Mouse (Mus musculus): ENCODE data around the gene B9d2. TPM values are rescaled to one million over a fixed set of nuclear protein-coding genes. Genes with fewer than 3 reads are reported as not detected.
"Not testable (repeated sequence)": the region's sequence is repeated elsewhere in the genome, so short reads cannot be mapped to it uniquely, and the experiment has no call there.

The B9d2 gene
- polyA plus RNA-seq, 1 experiment from 2014 or later, result 42.9 TPM

DNA sequence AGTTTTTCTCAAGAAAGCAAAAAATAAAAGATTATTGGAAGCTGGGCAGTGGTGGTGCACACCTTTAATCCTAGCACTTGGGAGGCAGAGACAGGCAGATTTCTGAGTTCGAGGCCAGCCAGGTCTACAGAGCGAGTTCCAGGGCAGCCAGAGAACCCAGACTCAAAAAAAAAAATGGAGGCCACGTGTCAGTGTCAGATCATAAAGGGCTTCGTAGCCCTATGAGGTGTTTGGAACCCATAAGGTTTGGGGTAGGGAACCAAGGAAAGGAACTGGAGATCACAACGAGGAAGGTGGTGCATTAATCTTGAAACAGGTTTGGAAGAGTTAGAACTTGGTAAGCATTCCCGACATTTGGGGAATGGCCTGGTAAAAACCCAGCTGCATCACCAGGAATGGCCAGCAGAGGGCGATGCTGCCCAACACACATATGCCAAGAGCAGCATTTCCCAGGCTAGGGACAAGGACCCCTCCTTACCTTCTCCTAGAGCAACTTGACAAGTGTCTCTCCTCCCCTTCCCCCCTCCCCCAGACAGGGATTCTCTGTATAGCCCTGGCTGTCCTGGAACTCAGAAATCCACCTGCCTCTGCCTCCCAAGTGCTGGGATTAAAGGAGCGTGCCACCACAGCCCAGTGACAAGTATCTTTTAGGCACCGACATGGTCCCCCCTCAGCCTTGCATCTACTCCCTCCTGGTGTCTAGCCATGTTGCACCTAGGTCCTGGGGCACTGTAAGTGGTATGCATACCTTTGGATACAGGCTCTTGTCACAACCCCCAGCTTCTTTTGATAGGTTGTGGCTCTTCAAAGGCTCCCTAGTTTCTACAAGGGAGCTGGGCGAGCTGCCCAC, 39.4 kb downstream of the B9d2 start:
- no peak overlapping the region for H3K9ac ChIP-seq (replicated peaks)
- H3K27me3 ChIP-seq (replicated peaks), result no peaks in the 10 kb centered on the region
- peak overlapping the region; percentile 77; the same call in 1 of the 2 replicates for H3K4me3 ChIP-seq (replicated peaks)
- 64% methylated on average over 10 of the region's 10 CpGs for WGBS
- H3K9me3 ChIP-seq (replicated peaks), result no peaks in the 10 kb centered on the region
- H3K36me3 ChIP-seq, result peaks cover 57% of the 10 kb centered on the region
- H3K4me2 ChIP-seq, result peak overlapping the region; percentile 85
- ATAC-seq (ENCODE audit: low FRiP score), result peak; percentile 33
- peak overlapping the region; percentile 88; the same call in 1 of the 2 replicates for H3K27ac ChIP-seq (replicated peaks)
- H3K4me1 ChIP-seq, result peaks cover 23% of the 10 kb centered on the region

- Histone ChIP-seq H3K9me3 (replicated peaks) (no peaks in the 10 kb centered on the region), H3K27ac (replicated peaks) (no peak overlapping the region), H3K27me3 (replicated peaks) (no peaks in the 10 kb centered on the region), H3K4me2 (no peak overlapping the region), H3K4me3 (replicated peaks) (no peak overlapping the region), H3K4me1 (peaks cover 23% of the 10 kb centered on the region), H3K9ac (replicated peaks) (no peak overlapping the region), H3K36me3 (peaks cover 57% of the 10 kb centered on the region)
- 94% methylated on average over 5 of the region's 5 CpGs for WGBS
- no peak for ATAC-seq (ENCODE audit: low FRiP score)
Observed at GRCm38 (mm10) chr7:25720760-25721159, 40.2 kb downstream of the B9d2 start.

DNA sequence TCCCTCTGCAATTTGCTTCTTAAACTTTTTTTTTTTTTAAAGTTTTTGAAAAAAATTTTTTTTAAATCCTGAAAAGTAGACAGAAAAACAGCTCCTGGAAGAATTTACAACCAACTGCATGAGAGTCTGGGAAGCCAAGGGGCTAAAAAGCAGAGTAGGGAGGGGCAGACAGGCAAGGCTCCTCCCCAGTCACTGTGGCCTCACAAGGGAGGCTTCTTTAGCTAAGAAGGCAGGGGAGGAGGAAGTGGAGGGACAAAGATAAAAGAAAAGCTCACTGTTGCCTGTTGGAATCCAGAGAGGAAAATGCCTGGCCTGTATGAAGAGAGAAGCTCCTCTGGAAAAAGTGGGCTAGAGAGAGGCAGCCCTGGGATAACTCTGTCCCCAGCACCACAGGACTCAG, 41.2 kb downstream of the B9d2 start:
- not testable (repeated sequence) for H3K4me3 ChIP-seq (replicated peaks); ATAC-seq (ENCODE audit: low FRiP score); H3K27me3 ChIP-seq (replicated peaks); H3K9ac ChIP-seq (replicated peaks); H3K27ac ChIP-seq (replicated peaks); H3K4me2 ChIP-seq; H3K9me3 ChIP-seq (replicated peaks)
- H3K36me3 ChIP-seq, result peaks cover 62% of the 10 kb centered on the region
- peaks cover 23% of the 10 kb centered on the region for H3K4me1 ChIP-seq

DNA sequence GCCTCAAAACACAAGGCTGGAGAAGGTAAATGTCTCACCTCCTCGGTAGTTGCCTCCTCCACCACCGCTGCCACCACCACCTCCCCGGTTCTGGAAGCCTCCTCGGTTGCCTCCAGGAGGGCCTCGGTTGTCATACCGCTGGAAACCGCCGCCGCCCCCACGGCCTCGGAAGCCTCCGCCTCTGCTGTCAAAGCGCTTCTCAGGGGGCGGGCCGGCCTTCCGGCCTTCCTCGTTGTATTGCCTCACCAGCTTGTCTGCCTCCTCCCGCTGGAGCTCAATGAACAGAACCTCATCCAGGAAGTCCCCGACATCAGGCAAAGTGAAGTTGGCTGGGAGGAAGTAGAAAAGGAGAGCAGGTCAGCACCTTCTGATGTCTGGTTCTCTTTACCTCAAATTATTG, 45.3 kb downstream of the B9d2 start:
- no peak overlapping the region for H3K27ac ChIP-seq (replicated peaks)
- peaks cover 91% of the 10 kb centered on the region for H3K36me3 ChIP-seq
- WGBS, result 86% methylated on average over 19 of the region's 19 CpGs
- H3K4me3 ChIP-seq (replicated peaks), result no peak overlapping the region
- no peaks in the 10 kb centered on the region for H3K27me3 ChIP-seq (replicated peaks)
- no peak overlapping the region for H3K9ac ChIP-seq (replicated peaks)
- no peaks in the 10 kb centered on the region for H3K9me3 ChIP-seq (replicated peaks)
- no peaks in the 10 kb centered on the region for H3K4me1 ChIP-seq
- H3K4me2 ChIP-seq, result no peak overlapping the region
- ATAC-seq (ENCODE audit: low FRiP score), result no peak

DNA sequence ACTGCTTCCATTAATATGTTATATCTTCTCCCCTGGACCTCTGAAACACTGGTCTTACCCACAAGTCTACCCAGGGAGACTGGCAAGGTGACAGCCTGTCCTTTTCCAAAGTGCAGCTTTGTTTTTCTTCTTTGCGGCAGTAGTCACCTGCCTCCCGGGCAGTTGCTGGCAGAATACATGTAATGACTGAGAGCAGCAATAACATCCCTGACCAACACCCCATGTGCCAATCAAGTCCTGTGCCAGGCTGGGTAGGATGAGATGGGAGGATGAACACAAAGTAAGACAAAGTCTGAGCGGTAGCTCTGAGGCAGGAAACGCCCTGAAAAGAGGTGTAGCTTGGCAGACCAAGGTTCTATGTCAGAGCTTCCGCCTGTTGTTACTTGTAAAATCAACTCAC, 47.2 kb downstream of the B9d2 start:
- H3K36me3 ChIP-seq, result peaks cover 95% of the 10 kb centered on the region
- no peak for ATAC-seq (ENCODE audit: low FRiP score)
- H3K27ac ChIP-seq (replicated peaks), result no peak overlapping the region
- no peak overlapping the region for H3K4me2 ChIP-seq
- no peaks in the 10 kb centered on the region for H3K4me1 ChIP-seq
- H3K9ac ChIP-seq (replicated peaks), result no peak overlapping the region
- WGBS, result 94% methylated on average over 5 of the region's 5 CpGs
- H3K9me3 ChIP-seq (replicated peaks), result no peaks in the 10 kb centered on the region
- H3K27me3 ChIP-seq (replicated peaks), result no peaks in the 10 kb centered on the region
- H3K4me3 ChIP-seq (replicated peaks), result no peak overlapping the region

DNA sequence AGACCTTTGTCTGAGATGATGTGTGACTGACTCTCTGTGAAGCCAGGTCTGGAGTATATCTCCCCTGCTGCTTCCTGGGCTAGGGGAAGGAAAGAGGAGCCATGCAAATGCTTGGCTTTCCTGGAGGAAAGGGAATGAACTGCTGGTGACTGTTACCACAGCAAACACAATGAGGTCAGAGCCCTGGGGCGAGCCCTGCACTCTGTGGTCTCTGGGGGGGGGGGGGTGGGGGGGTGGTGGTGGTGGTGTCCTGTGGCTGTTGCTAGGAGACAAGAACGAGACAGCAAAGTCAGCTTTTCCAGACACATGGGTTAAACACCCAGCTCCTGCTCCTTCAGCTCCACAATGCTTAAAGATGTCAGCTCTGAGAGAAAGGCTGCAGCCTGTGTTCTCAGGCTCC, 48.8 kb downstream of the B9d2 start:
- 43% methylated on average over 2 of the region's 2 CpGs for WGBS
- Histone ChIP-seq H3K36me3 (peaks cover 93% of the 10 kb centered on the region), H3K9me3 (replicated peaks) (no peaks in the 10 kb centered on the region), H3K4me1 (no peaks in the 10 kb centered on the region), H3K4me2 (no peak overlapping the region), H3K27ac (replicated peaks) (no peak overlapping the region), H3K4me3 (replicated peaks) (no peak overlapping the region), H3K27me3 (replicated peaks) (no peaks in the 10 kb centered on the region), H3K9ac (replicated peaks) (no peak overlapping the region)
- no peak for ATAC-seq (ENCODE audit: low FRiP score)

DNA sequence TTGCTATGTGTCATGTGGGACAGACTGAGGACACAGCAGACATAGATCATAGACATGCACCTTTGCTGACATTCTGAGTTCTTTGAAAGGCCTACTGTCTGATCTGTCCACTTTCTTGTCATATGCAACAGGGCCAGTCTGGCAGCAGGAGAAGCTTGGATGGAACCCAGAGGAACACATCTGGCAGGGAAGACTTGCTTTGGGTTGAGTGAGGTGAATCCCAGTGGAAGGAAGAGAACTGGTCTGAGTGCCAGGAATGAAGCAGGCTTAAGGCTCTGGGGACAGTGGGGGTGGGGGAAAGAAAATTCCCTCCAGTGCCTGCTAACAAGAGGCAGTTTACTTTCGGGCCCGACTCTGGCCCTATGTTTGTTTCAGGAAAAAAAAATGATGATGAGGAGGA, 49.3 kb downstream of the B9d2 start:
- Histone ChIP-seq H3K9me3 (replicated peaks) (no peaks in the 10 kb centered on the region), H3K9ac (replicated peaks) (no peak overlapping the region), H3K4me2 (no peak overlapping the region), H3K4me3 (replicated peaks) (no peak overlapping the region), H3K4me1 (no peaks in the 10 kb centered on the region), H3K27me3 (replicated peaks) (no peaks in the 10 kb centered on the region), H3K36me3 (peaks cover 93% of the 10 kb centered on the region), H3K27ac (replicated peaks) (no peak overlapping the region)
- no peak for ATAC-seq (ENCODE audit: low FRiP score)
- WGBS, result 97% methylated on average over 2 of the region's 2 CpGs

- Histone ChIP-seq H3K9ac (replicated peaks) (no peak overlapping the region), H3K36me3 (peaks cover 93% of the 10 kb centered on the region), H3K27me3 (replicated peaks) (no peaks in the 10 kb centered on the region), H3K27ac (replicated peaks) (no peak overlapping the region), H3K9me3 (replicated peaks) (no peaks in the 10 kb centered on the region), H3K4me1 (no peaks in the 10 kb centered on the region), H3K4me3 (replicated peaks) (no peak overlapping the region), H3K4me2 (no peak overlapping the region)
- ATAC-seq (ENCODE audit: low FRiP score), result no peak
- 90% methylated on average over 8 of the region's 8 CpGs for WGBS
Observed at GRCm38 (mm10) chr7:25731294-25732055, 50.9 kb downstream of the B9d2 start.

DNA sequence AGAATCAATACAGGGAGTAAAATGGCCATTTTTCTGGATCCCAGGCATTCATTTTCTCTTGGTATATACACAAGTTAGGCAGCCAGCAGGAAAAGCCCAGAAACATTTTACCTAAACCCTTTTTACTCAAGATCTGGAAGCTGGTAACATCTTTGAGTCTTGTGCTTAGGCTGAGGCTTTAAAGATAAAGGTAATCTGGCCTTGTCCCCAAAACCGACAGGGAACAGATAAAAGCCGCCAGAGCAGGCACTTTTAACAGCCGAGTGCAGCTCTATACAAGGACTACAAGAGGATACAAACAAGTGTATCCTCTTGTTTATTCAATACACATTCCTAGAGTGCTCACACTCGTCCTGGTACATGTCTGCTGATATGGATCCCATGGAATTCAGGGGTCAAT, 54.4 kb downstream of the B9d2 start:
- H3K9me3 ChIP-seq (replicated peaks), result no peaks in the 10 kb centered on the region
- H3K27ac ChIP-seq (replicated peaks), result no peak overlapping the region
- H3K9ac ChIP-seq (replicated peaks), result no peak overlapping the region
- H3K4me1 ChIP-seq, result no peaks in the 10 kb centered on the region
- no peak overlapping the region for H3K4me3 ChIP-seq (replicated peaks)
- H3K4me2 ChIP-seq, result no peak overlapping the region
- no peak for ATAC-seq (ENCODE audit: low FRiP score)
- no peaks in the 10 kb centered on the region for H3K27me3 ChIP-seq (replicated peaks)
- peaks cover 90% of the 10 kb centered on the region for H3K36me3 ChIP-seq
- WGBS, result 87% methylated on average over 4 of the region's 4 CpGs

Other genes with a start within 250 kb of the B9d2 start
- 1.1 and 3.4 TPM in 2 replicates for gene Ceacam1, start 203.2 kb upstream of the B9d2 start, polyA plus RNA-seq (2015; fragmentation: Nextera tagmentation; extraction: Ambion mirVana)
- 0.08 and 0.19 TPM in 2 replicates for gene Ceacam2, start 140.9 kb upstream of the B9d2 start, polyA plus RNA-seq (2015; fragmentation: Nextera tagmentation; extraction: Ambion mirVana)
- 0.20 TPM in 1 of 2 replicates, not detected in the other for gene Erich4, start 64.9 kb upstream of the B9d2 start, polyA plus RNA-seq (2015; fragmentation: Nextera tagmentation; extraction: Ambion mirVana)
- gene Dmac2, start 61.4 kb upstream of the B9d2 start, polyA plus RNA-seq (2015; fragmentation: Nextera tagmentation; extraction: Ambion mirVana), result 48.2 and 49.5 TPM in 2 replicates
- 1.8 and 5.3 TPM in 2 replicates for gene B3gnt8, start 54.1 kb upstream of the B9d2 start, polyA plus RNA-seq (2015; fragmentation: Nextera tagmentation; extraction: Ambion mirVana)
- 39.6 and 49.5 TPM in 2 replicates for gene Bckdha, start 21.8 kb upstream of the B9d2 start, polyA plus RNA-seq (2015; fragmentation: Nextera tagmentation; extraction: Ambion mirVana)
- gene Exosc5, start 21.6 kb upstream of the B9d2 start, polyA plus RNA-seq (2015; fragmentation: Nextera tagmentation; extraction: Ambion mirVana), result 36.8 and 55.4 TPM in 2 replicates
- 73.9 and 97.4 TPM in 2 replicates for gene Tmem91, start 5.6 kb upstream of the B9d2 start, polyA plus RNA-seq (2015; fragmentation: Nextera tagmentation; extraction: Ambion mirVana)
- gene Tgfb1, start 6.2 kb downstream of the B9d2 start, polyA plus RNA-seq (2015; fragmentation: Nextera tagmentation; extraction: Ambion mirVana), result 0.88 and 1.8 TPM in 2 replicates
- gene Ccdc97, start 38.3 kb downstream of the B9d2 start, polyA plus RNA-seq (2015; fragmentation: Nextera tagmentation; extraction: Ambion mirVana), result 30.2 and 33.2 TPM in 2 replicates
- 37.3 and 43.9 TPM in 2 replicates for gene Hnrnpul1, start 74.0 kb downstream of the B9d2 start, polyA plus RNA-seq (2015; fragmentation: Nextera tagmentation; extraction: Ambion mirVana)
- 27.6 and 35.8 TPM in 2 replicates for gene Axl, start 107.9 kb downstream of the B9d2 start, polyA plus RNA-seq (2015; fragmentation: Nextera tagmentation; extraction: Ambion mirVana)
- 2.8 and 6.1 TPM in 2 replicates for gene Cyp2s1, start 136.1 kb downstream of the B9d2 start, polyA plus RNA-seq (2015; fragmentation: Nextera tagmentation; extraction: Ambion mirVana)
- gene Cyp2b10, start 216.8 kb downstream of the B9d2 start, polyA plus RNA-seq (2015; fragmentation: Nextera tagmentation; extraction: Ambion mirVana), result not detected in 2 replicates